Mouse (Mus musculus) megakaryocyte, adult 5-6 weeks (primary cell): ENCODE data around the gene AU021092. TPM values are rescaled to one million over a fixed set of nuclear protein-coding genes. Genes with fewer than 3 reads are reported as not detected.

Experiments used
- ATAC-seq: 2 replicates; pipeline ENCODE4 v1.8.0; 2016; ENCODE audit warnings: mild to moderate bottlenecking, inconsistent platforms; ENCODE audit not compliant: poor library complexity, severe bottlenecking
- total RNA-seq, 2 experiments: library from RNA; stranded (forward) in 1 of 2; stranded (reverse) in 1 of 2; fragments of 153-499, 151-499 nt in 1 of 2; fragments of 221-1000, 200-1000 nt in 1 of 2; gene quantifications; 2 replicates each; pipeline versions ENCODE4 v1.2.3 to v1.2.4; 2015 to 2017

Gene AU021092
- total RNA-seq, 2 experiments from 2014 or later = not detected

GRCm38 (mm10) chr16:5216686-5217085 is 5.4 kb downstream of the AU021092 start:
- no peak for ATAC-seq

- ATAC-seq = no peak
Observed at GRCm38 (mm10) chr16:5214126-5214525, 8.0 kb downstream of the AU021092 start.

- ATAC-seq = no peak
Observed at GRCm38 (mm10) chr16:5212150-5212549, 9.9 kb downstream of the AU021092 start.

- peak; percentile 96 for ATAC-seq
Observed at GRCm38 (mm10) chr16:5210365-5210764, 11.7 kb downstream of the AU021092 start.

- no peak for ATAC-seq
Observed at GRCm38 (mm10) chr16:5206051-5206450, 16.0 kb downstream of the AU021092 start.

- no peak for ATAC-seq
Observed at GRCm38 (mm10) chr16:5205431-5205970, 16.6 kb downstream of the AU021092 start.

GRCm38 (mm10) chr16:5203668-5204433 is 18.2 kb downstream of the AU021092 start, which contains the start of gene Nagpa:
Gene Nagpa (minus strand): TSS chr16:5204012.
- ATAC-seq = peak; percentile 84

- peak; percentile 57 for ATAC-seq
Observed at GRCm38 (mm10) chr16:5203200-5203599, 18.9 kb downstream of the AU021092 start.

- ATAC-seq = peak; percentile 71
Observed at GRCm38 (mm10) chr16:5202681-5203080, 19.4 kb downstream of the AU021092 start.

GRCm38 (mm10) chr16:5195080-5195479 is 27.0 kb downstream of the AU021092 start:
- peak; percentile 59; the same call in 1 of the 2 replicates for ATAC-seq

- no peak for ATAC-seq
Observed at GRCm38 (mm10) chr16:5186234-5186633, 35.9 kb downstream of the AU021092 start.

- ATAC-seq = no peak
Observed at GRCm38 (mm10) chr16:5185691-5186090, 36.4 kb downstream of the AU021092 start.

GRCm38 (mm10) chr16:5184956-5185355 is 37.1 kb downstream of the AU021092 start:
- ATAC-seq = no peak

- no peak for ATAC-seq
Observed at GRCm38 (mm10) chr16:5184101-5184500, 38.0 kb downstream of the AU021092 start.

- no peak for ATAC-seq
Observed at GRCm38 (mm10) chr16:5183310-5183975, 38.7 kb downstream of the AU021092 start.

GRCm38 (mm10) chr16:5172636-5173035 is 49.5 kb downstream of the AU021092 start:
- ATAC-seq = no peak

GRCm38 (mm10) chr16:5168829-5169228 is 53.3 kb downstream of the AU021092 start:
- ATAC-seq = no peak

GRCm38 (mm10) chr16:5168038-5168437 is 54.1 kb downstream of the AU021092 start:
- no peak for ATAC-seq

GRCm38 (mm10) chr16:5164327-5164726 is 57.8 kb downstream of the AU021092 start:
- no peak for ATAC-seq
